Mouse (Mus musculus) right cerebral cortex, postnatal 25 days (tissue): ENCODE data around the gene Tab1.

Experiments
- DNase-seq: peaks from one replicate; pipeline ENCODE4 v3.0.0; 2022

Tab1 gene

DNA sequence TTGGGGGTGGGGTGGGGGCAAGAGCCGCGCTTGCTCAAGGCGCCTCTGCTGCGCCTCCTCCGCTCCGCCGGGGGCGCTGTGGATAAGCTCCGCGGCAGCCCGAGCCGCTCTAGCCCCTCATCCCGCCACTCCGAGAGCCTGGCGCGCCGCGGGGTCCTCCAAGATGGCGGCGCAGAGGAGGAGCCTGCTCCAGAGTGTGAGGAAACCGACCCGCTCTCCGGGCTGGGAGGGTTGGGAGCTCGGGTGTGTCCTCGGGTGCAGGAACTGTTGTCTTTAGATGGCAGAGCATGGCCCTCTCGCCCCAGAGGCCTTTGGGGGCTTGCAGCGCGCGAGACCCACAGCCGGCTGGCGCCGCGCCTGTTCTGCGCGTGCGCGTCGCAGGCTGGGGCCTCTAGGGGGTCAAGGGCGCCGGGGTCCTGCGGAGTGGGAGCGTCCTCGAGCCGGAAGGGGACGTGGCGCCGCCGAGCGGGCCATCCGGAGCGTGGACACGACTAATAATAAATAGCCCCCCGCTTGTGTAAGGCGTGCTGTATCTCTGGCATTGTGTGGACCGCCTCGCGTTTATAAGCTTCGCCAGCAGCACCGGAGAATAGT is at the start of gene Tab1:
Gene Tab1 (plus strand): TSS at position 135 of the 594 bp plus-strand sequence.
- DNase-seq, result peak; percentile 94

DNA sequence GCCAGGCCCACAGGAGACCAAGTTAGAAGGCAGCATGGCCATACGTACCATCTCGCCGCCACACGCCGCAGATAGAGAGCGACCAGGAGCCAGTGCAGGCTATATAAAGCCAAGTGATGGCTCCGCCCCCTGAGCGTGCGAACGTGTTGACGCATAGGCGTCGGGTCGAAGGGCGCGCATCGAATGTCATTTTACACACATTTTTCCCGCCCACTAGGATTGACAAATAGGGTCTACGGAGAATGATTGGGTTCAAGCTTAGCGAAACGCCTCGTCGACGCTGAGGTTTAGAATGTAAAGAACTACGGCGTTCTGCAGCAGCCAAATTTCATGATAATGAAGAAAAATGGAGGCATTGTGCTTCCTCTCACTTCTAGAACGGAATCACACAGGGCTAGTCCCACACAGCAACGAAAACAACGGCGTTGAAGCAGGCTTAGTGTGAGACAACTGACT is 49.6 kb upstream of the Tab1 start:
- DNase-seq, result peak; percentile 96

DNA sequence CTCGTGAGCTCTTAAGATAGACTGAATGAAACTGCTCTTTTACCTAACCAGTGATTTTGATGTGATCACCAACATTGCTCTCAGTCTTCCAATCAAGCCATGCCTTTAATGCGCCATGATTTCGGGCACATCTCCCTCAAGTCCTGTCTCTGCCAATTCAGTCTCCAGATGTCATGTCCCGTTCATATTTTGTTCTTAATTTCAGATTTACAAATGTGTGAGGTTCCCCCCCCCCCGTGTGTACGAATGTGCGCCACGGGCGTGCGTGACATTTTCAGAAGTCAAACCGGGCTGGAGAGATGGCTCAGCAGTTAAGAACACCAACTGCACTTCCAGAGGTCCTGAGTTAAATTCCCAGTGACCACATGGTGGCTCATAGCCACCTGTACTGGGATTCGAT is 49.2 kb upstream of the Tab1 start:
- DNase-seq, result no peak

DNA sequence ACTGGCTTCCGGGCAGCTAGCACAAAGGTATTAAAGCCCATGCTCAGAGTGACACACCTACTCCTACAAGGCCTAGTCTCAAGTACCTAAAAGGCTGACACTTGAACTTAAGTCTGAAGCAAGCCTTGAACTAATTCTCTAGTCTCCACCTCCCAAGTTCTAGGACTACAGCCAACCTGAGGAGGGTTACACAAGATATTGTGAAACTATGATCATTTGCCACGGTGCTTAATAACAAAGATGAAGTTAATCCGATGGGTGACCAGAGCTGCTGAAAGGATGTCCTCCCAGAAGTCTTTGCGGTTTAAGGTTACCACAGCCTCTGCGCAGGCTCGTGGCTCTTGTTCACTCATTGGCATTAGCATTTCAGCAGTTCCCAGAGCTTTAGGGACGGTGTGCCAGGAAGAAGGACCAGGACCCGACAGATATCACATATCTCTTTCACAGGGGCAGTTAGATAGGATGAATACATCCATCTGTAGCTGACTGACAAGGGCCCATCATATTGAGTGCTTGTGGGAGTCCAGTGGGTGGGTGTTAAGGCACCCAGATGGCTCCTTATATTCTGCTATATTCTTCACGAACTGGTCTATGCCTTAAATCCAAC is 45.4 kb upstream of the Tab1 start:
- no peak for DNase-seq

DNA sequence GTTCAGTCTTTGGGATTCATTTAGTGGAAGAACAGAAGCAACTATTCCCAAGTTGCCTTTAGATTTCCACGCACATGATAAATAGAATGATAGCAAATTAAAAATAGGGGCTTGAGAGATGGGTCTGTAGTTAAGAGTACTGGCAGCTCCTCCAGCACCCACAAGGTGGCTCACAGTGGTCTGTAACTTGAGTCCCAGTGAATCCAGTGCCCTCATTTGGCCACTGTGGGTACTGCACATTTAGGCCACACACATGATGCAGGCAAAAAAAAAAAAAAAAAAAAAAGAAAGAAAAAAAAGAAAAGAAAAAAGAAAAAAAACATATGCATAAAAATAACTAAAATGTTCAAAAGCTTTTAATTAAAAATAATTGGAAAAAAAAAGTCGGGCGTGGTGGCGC is 44.3 kb upstream of the Tab1 start:
- DNase-seq, result peak; percentile 88

DNA sequence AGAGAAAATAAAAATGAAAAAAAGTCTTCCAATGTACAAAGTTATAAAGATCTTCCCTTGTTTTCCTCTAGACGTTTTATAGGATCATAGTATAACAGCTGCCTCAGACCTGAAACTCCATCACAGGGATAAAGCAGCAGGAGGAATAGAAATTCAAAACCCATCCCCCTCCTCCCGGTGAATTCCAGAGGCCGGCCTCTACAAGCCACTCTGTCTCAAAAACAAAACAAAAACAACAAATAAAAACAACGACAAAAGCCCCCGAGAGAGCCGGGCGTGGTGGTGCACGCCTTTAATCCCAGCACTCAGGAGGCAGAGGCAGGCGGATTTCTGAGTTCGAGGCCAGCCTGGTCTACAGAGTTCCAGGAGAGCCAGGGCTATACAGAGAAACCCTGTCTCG is 42.8 kb upstream of the Tab1 start:
- no peak for DNase-seq

DNA sequence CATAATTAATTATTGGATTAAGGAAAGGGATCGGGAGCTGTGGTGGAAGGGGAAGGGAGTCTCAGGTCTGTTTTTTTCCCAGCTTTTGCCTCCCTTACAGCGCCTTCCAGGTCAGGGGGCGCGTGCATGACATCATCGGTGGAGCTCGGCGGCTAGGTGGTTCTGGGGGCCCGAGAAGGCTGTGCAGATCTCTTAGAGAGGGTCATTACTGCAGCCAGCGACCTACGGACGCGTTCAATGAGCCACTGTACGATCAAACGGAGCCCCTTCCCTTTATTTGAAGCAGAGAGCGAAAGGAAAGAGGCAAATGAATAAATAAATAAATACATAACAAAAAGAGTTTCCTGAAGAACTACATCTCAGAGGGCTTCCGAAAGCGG is 42.2 kb upstream of the Tab1 start:
- no peak for DNase-seq

DNA sequence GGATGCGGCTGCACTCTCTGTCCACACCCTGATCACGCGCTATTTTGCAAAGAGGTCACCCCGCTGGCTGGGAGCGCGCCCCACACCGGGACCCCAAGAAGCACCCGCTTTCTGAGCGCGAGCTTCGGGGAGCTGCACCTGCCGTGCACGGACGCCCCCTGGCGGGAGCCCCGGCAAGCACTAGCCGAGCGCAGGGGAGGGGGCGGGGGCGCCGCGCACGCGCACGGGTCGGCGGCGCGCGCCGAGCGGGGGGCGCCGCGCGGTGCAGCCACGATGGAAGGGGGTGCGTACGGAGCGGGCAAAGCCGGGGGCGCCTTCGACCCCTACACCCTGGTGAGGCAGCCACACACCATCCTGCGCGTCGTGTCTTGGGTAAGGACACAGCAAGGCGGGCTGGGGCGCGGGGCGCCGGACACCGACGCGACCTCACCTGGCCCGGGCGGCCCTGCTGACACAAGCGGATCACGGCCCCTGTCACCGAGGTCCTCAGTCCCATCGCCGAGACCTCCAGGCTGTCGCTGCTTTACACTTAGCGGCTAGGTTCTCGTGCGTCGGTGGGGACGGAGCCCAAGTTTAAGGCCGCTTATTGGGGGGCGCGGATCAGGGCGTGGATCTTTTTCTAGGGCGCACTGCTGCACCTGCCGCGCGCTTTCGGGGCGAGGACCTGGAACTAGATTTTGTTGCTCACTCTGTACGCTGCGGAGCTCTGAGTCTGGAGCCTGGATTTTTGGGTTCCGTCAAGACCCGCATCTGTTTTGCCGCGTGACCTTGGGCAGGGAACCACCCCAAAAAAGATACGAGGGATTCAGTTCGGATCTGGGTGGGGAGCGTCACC is 41.6 kb upstream of the Tab1 start, which contains the start of the genes Syngr1 and Rpl3:
Gene Syngr1 (plus strand): TSS at position 214 of the 835 bp plus-strand sequence.
Gene Rpl3 (minus strand): TSS at position 748 of the 835 bp plus-strand sequence.
- DNase-seq, result peak; percentile 86

DNA sequence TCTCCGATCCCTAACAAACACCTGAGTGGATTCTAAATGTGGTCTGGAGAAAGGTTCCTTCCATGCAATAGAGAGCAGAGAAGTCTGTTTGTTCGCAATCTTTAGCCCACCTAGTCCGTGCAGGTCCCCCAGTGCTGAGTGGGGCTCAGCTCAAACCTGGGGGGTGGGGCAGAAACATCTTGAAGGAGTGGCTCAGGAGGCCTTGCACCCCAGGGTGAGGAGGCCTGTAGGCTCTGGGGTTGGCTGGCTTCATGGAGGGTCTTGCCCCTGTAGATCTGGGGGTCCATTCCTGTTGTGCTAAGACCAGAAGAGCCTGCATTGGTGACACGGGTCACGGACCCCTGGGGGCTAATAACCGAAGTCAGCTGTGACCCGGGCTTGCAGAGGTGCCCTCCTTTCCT is 40.9 kb upstream of the Tab1 start:
- DNase-seq, result no peak

DNA sequence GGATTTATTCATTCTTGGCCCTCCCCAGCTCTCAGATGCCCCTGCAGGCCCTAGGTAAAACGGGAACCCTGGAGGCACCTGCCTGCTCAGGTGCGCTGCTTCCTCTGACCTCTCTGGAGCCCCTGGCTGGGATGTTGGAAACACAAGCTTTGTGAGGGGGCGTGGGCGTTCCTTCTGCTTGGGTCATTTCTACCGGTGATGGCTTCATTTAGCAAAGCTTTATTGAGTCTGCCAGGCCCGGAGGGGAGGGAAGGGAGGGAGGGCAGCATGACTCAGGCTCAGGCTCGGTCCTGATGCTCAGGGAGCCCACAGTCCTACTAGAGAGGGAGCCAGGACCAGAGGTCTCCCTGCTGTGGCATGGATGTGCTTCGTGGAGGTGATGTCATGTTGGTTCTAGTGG is 40.3 kb upstream of the Tab1 start:
- DNase-seq, result peak; percentile 56

DNA sequence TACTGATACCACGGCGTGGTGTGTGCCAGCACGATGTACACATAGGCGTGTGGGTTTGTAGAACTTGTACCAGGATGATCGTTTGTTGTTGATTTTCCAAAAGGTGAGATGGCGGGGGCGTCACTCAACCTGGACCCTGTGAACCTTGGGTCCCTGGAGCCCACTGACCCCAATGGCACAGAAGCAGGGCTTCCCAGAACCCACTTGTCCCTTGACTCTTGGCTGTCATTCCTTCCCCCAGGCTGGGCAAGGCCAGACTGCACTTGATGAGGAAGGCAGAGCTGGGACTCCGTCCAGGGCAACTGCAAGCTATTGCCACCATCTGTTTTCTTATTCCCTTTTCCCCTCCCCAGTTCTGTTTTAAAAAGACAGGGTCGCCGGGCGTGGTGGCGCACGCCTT is 38.7 kb upstream of the Tab1 start:
- DNase-seq, result no peak

DNA sequence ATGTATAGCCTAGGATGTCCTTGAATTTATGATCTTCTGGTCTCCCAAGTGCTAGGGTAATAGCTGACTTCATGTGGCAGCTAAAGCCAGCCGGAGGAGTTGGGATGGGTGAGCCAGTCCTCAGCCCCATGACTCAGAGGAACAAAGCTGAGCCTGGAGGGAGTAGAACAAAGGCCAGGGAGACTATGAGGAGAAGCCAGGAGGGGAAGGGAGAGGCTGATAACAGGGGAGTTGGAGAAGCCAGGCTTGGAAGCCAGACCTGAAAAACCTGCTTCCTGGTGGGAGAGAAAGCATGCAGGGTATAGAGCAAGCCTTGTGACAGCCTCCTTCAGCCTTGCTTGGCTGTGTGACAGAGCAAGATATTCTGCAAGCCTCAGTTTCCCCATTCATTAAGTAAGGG is 37.3 kb upstream of the Tab1 start:
- DNase-seq, result no peak

DNA sequence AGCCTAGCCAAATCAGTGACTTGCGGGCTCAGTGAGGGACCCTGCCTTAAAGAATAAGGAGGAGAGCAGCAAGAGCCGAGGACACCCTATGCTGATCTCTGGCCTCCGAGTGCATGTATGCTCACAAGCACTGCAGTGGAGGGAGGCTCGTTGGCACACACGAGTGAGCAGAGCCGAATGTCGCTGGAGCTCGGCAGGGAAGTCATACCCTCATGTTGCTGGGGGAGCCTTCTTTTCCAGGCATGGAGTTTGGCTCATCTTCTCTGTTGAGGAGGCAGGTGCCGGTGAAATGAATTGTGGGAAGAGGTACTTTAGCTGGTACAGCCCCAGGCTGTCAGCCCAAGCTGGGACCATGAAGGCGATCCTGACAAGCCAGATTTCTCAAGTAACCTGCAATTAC is 36.5 kb upstream of the Tab1 start:
- DNase-seq, result no peak

DNA sequence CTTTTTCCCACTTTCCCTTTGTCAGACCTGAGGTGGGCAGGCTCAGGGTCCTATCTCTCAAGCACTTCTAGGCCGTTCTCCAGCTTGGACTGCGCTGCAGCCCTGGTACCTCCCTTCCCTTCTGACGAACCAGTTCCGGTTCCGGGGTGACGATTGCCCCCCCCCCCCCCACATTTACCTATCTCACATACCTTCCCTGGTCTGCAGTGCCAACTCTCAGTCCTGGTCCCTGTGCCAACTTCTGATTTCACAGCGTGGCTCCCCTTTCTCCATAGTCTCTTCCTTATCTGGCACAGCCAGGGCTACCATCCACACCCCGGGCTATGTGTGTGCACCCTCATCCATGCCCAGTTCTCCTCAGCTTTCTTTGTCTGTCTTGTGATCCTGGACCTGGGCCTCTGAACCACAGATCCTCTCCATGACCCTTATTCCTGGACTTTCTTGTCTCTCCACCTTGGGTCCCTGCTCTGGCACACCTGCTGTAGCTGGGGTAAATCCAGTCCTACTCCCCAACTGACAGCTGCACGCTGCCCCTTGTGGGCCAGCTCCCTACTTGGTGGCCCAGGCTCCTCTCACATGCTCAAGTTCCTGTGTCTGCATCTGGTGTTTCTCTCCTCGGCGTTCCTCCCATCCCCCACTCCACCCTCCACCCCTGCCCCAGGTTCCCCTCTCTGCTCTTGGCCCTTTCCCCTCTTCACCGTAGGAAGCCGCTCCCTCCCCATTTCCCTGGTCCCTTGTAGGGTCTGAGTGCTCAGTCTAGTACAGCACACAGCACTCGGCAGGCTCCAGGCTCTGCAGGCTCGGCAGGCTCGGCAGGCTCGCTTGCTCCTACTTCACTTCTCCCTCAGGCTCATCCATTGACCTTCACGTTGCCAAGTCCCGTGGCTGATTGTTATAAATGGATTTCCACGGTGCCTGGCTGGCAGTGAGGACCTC is 35.7 kb upstream of the Tab1 start:
- DNase-seq, result no peak

DNA sequence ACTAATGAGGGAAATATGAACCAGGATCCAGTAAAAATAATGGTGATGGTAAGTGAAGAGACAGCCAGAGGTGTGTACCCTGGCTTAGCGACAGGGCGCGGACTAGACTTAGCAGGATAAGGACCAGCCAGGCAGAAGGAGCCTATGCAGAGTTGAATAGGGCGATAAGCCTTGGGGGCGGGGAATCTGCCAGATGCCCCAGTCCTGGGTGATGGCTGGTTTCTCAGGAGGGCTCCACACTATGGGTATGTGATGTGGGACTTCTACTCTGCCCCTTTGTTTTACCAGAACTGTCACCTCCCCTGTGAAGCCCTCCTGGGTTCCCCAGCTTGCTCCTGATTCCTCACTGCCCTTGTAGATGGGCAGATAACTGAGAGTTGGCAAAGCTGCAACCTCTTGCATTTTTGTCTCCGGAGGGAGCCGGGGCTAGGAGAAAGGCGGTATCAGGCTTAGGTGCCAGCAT is 34.9 kb upstream of the Tab1 start:
- DNase-seq, result no peak

DNA sequence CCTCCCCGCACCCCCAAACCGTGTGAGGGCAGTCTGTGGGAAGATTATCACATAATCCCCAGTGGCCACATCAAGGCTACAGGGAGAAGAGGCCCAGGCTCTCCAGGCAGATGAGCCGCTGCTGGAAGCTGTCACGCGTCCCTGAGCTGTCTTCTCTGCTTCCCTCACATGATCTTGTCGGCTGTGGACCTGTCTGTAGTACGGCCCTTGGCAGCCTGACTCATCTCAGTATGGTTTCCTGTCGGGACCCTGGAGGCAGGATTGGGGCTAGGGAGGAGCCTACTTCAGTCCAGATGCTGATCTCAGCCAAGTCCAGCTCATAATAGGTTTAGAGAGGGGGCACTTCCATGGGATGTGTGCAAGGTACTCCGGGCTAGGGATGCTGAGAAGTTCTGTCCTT is 34.1 kb upstream of the Tab1 start:
- no peak for DNase-seq

DNA sequence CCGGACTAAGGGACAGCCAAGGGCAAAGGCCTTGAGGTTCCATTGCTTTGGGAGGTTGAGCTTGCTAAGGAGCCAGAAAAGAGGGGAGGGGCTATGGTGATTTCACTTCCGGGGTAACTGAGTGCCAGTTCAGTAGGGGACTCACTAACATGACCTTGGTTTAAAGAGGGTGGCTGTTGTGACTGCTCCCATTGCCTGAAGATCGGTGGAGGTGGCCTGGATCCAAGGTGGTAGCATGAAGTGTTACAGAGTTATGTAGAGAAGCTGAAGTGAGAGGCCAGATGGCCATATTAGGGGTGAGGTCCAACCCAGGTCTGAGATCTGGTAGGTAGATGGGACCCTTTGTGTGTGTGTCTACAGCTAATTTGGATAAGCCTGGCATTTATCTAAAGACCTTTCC is 33.5 kb upstream of the Tab1 start:
- DNase-seq, result no peak

DNA sequence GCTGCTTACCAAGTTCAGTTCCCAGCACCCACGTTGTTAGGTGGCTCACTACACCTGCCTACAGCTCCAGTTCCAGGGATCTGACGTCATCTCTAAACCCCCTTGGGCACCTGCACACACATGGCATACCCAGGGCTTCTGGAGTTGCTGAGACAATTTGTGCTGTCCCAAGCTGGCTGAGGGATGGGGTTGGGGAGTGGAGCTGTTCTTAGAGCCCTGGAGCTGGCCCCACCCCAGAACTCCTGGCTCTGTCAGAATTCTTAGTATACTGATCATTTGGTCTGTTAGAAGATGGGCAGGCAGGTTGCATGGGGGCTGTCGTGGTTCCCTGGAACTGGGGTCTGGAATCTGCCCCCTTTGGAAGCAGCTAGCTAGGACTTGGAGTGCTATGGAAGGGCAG is 32.7 kb upstream of the Tab1 start:
- DNase-seq, result no peak

DNA sequence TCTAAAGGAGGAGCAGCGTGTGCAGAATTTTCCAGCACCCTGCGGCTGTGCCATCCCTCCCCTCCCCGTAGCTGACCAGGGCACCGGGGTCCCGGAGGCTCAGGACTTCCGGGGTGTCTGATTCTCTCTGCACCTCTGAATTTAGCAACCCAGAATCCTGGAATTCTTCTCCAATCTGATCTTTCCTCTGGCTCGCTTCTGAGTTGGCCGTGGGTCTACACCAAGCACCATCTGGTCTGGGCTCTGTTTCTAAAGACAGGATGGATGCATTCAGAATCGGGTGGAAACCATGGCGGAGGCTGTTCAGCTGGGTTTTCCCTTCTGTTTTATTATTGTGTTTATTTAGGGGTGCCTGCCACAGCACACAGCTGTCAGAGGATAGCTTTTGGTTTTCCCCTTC is 32.1 kb upstream of the Tab1 start:
- DNase-seq, result peak; percentile 56

DNA sequence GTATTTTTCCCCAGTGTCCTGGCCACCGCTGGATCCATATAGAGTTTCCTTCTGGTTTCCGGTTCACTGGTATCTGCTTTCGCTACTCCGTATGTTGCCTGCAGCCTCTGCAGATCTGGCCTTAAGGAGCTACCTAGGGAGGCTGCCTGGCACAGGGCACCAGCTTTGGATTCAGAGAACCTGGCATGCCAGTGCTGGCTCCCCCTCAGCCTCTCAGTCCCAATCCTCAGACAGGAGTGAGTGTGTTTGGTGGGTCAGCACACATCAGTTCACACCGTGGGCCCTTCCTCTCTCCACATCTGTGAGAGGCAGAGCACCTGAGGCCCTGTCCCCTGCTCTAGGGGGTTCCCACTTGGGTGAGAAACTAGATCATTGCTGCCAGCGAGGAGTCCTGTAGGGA is 31.4 kb upstream of the Tab1 start:
- no peak for DNase-seq

DNA sequence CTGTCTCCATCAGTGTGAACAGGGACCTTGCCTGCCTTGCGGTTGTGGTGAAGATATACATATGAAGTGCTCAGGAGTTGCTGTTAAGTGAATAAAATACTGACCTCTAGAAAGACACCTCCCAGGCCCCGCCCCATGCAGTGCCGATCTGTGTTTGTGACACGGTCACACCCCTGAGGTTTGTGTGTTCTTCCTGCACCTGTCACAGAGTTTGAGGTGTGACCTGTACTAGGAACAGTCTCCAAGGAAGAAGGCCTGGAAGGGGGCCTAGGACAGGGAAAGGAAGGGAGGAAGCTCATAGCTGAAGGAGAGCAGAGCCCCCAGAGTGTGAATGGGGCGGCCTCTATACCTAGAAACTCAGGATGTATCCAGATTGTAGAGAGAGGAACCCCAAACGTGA is 30.4 kb upstream of the Tab1 start:
- DNase-seq, result no peak

DNA sequence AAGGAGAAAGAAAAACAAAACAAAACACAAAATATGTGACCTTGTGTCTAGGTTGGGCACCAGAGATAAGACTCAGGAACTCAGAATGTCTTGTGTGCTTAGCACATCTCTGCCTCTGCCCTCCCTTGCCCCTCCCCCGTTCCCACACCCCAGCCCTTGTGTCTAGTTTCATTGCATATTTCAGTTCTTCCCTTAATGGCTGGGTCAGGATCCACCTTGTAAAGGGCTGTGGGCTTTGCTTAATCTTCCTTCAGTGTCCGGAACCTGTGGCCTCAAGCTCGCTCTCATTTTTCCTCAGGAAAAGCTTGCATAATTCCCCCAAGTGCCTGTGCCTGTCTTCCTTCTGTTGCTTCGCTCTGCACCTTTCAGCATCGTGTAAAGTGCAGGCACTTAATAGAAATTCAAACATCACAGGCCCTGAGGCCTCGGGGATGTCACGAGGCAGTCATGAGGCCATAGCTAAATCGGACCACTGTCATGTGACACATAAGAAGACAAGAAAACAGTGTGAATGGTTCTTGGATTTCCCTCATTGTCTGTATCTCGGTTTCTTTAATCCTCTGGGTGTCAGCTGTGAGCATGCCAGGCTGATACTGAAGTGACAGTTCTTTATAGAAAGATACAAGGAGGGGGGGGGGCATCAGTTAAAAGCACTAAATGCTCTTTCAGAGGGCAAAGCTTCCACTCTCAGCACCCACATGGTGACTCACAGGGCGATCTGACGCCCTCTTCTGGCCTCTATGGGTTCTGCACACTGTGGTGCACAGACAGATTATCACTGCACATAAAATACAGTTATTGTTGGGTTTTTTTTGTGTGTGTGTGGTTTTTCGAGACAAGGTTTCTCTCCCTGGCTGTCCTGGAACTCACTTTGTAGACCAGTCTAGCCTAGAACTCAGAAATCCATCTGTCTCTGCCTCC is 27.2 kb upstream of the Tab1 start:
- no peak for DNase-seq
